Mouse (Mus musculus) forebrain, embryonic 15.5 days (tissue): ENCODE data around the gene Ccdc171. TPM values are rescaled to one million over a fixed set of nuclear protein-coding genes. Genes with fewer than 3 reads are reported as not detected.

ENCODE experiments used
- ATAC-seq: fragments of 200-750 bp; cut with Nextera tagmentation; replicated peaks from 2 replicates; pipeline ENCODE4 v1.8.0; 2017; ENCODE audit warnings: mild to moderate bottlenecking, moderate TSS enrichment, moderate library complexity
- H3K27ac ChIP-seq: fragments of 300-500 bp; sonication (generic); replicated peaks from 2 replicates; pipeline ENCODE4 v1.5.1; 2015; ENCODE audit warnings: mild to moderate bottlenecking, inconsistent platforms
- H3K27me3 ChIP-seq: fragments of 300-500 bp; sonication (generic); 2 replicates; pipeline ENCODE4 v1.6.1; 2015; ENCODE audit warnings: inconsistent platforms
- H3K36me3 ChIP-seq: fragments of 300-500 bp; sonication (generic); 2 replicates; pipeline ENCODE4 v1.6.1; 2015; ENCODE audit warnings: mild to moderate bottlenecking, inconsistent platforms
- H3K4me1 ChIP-seq: fragments of 300-500 bp; sonication (generic); 2 replicates; pipeline ENCODE4 v1.6.1; 2015; ENCODE audit warnings: inconsistent platforms
- H3K4me2 ChIP-seq: fragments of 300-500 bp; sonication (generic); replicated peaks from 2 replicates; pipeline ENCODE4 v1.6.1; 2015; ENCODE audit warnings: mild to moderate bottlenecking, inconsistent platforms
- H3K4me3 ChIP-seq: fragments of 300-500 bp; sonication (generic); 2 replicates; pipeline ENCODE4 v1.5.1; 2015; ENCODE audit warnings: mild to moderate bottlenecking, inconsistent platforms
- H3K9ac ChIP-seq: fragments of 300-500 bp; sonication (generic); replicated peaks from 2 replicates; pipeline ENCODE4 v1.6.1; 2015; ENCODE audit warnings: mild to moderate bottlenecking, inconsistent platforms
- H3K9me3 ChIP-seq: fragments of 300-500 bp; sonication (generic); 2 replicates; pipeline ENCODE4 v1.6.1; 2016; ENCODE audit warnings: inconsistent platforms
- WGBS: fragments of 180-500 bp; shearing (Covaris S2); methylation state at CpG from one replicate; pipeline ENCODE4 v1.1.7; 2015; ENCODE audit warnings: mixed read lengths; 5-methylcytosine and 5-hydroxymethylcytosine counted together
- polyA plus RNA-seq: library from polyadenylated mRNA; unstranded; fragments of >200 nt; fragmentation: Nextera tagmentation; extraction: Ambion mirVana; gene quantifications from 2 replicates; pipeline ENCODE4 v1.2.1, GENCODE M21; 2015

The Ccdc171 gene
- polyA plus RNA-seq, 1 experiment from 2014 or later: 5.5 TPM

DNA sequence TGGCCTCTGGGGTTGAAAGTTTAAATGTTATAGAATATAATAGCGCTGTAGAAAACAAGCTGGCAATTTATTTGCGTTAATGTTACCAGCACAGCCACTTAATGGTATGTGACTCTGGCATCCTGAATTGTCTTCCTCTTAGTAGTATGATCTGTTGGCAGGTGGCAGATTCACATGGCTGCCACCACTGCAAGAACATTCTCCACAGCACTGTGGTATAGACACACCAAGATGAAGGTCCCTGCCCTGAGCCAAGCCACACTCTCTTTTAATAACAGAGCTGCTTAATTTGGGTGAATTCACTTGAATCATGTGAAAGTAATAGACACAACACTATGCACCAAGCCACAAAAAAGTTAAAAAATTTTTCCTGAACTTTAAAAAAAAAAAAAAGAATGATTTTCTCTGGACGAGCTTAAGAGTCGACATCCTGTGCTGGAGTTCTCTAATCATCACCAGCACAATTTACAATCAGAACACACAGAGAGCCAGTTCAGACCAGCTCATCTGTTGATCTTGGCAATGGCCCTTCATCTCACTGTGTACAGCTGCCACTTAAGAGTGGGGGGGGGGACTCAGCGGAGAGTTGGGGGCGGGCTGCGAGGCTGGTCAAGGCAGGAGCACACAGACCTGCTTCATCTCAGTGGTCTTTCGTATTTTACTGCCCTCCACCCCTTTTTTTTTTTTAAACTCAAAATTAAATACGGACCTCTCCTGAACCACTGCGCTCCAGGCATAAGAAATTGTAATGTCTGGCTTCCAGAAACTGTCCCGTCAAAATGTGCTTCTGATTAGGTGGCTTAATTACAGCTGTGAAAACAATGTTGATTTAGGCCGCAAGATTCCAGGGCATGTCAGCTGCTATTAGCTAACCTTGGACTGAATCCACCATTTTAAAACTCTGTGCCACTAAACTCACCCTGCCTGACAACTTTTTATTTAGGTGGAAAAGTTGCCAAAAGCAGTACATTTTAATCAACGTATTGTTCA is 305.8 kb downstream of the Ccdc171 start:
- Histone ChIP-seq H3K9me3 (no peaks in the 10 kb centered on the region), H3K4me3 (no peak overlapping the region), H3K4me2 (no peak overlapping the region), H3K27ac (no peak overlapping the region), H3K27me3 (no peaks in the 10 kb centered on the region), H3K36me3 (no peaks in the 10 kb centered on the region), H3K9ac (no peak overlapping the region), H3K4me1 (peaks cover 10% of the 10 kb centered on the region)
- WGBS: 40% methylated on average over 13 of the region's 13 CpGs
- ATAC-seq: peak; percentile 80

DNA sequence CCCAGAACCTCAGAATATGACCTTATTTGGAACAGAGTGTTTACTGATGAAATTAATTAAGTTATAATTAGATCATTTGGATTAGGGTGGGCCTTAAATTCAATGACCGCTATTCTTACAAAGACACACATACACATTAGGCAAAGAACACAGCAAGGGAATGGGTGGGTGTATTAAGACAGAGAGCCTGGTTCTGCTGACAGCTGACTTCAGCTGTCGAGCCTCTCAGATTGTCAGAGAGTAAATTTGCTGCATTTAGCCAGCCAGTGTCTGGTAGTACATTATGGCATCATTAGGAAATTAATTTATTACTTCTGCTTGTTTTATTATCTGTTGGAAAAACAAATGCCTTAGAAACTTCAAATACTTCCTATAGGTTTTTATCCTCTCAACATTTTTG is 313.7 kb downstream of the Ccdc171 start:
- Histone ChIP-seq H3K27ac (no peak overlapping the region), H3K9ac (no peak overlapping the region), H3K9me3 (no peaks in the 10 kb centered on the region), H3K4me1 (no peaks in the 10 kb centered on the region), H3K4me3 (no peak overlapping the region), H3K36me3 (no peaks in the 10 kb centered on the region), H3K4me2 (no peak overlapping the region), H3K27me3 (no peaks in the 10 kb centered on the region)
- no peak for ATAC-seq
- 41% methylated on average over 2 of the region's 2 CpGs for WGBS

DNA sequence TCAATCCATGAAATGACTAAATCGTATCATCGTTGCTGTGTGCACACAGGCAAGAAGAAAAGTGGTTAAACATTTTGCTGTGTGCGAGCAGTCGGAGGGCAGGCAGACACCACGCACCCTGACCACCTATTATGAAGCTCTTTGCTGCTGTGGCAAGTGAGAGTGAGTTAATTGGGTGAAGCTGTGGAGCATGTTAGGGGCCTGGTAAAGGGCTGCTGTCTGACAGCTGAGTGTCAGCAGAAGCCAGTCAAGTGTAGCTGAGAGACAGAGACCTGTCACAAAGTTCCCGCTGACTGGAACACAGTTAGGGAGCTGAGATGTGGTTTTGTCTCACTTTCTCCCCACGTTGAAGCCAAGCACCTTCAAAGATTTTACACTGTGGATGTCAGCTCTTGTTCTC is 321.0 kb downstream of the Ccdc171 start:
- no peak overlapping the region for H3K9ac ChIP-seq
- no peak for ATAC-seq

DNA sequence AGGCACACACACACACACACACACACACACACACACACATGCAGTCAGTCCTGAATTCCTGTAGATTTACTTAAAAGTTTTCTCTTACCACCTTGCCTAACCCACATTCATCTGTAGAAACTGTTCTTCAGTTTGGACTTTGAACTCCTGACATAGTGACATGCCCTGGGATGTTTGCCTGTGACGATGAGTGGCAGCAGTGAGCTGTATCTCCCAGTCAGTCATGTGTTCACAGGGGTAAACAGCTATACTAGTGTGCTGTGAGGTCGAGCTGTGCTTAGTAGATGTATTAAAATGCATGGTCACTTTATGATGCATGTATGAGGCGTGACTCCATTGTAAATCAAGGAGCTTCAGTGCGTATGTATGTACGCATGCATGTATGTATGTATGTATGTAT is 328.5 kb downstream of the Ccdc171 start:
- WGBS: 92% methylated on average over 5 of the region's 5 CpGs
- ATAC-seq: no peak

More for the DNA sequence above, 321.0 kb downstream of the Ccdc171 start:
- H3K36me3 ChIP-seq: no peaks in the 10 kb centered on the region
- H3K9me3 ChIP-seq: no peaks in the 10 kb centered on the region
- H3K27ac ChIP-seq: no peak overlapping the region
- WGBS: 40% methylated on average over 7 of the region's 7 CpGs
- no peaks in the 10 kb centered on the region for H3K27me3 ChIP-seq
- no peaks in the 10 kb centered on the region for H3K4me1 ChIP-seq
- no peak overlapping the region for H3K4me3 ChIP-seq
- H3K4me2 ChIP-seq: no peak overlapping the region

DNA sequence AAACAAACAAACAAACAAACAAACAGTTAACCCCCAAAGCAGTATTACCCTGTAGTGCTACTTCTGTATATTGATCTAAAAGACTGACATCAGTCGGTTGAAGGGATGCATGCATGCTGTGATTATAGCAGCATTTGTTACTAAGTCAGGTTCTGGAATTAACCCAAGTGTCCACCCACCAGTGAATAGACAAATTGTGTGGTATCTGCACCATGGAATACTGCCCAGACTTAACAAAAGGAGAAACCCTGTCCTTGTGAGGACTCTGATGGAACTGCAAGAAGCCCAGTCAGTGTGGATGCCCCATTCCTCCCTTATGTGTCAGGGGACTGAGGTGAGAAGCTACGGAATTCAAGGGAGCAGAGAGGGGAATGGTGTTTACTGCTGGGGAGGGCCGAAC is 336.4 kb downstream of the Ccdc171 start:
- Histone ChIP-seq H3K9ac (no peak overlapping the region), H3K27me3 (no peaks in the 10 kb centered on the region), H3K27ac (no peak overlapping the region), H3K4me2 (no peak overlapping the region), H3K36me3 (no peaks in the 10 kb centered on the region), H3K9me3 (no peaks in the 10 kb centered on the region), H3K4me1 (no peaks in the 10 kb centered on the region), H3K4me3 (no peak overlapping the region)
- ATAC-seq: no peak
- 61% methylated on average over 3 of the region's 3 CpGs for WGBS

More for the DNA sequence above, 328.5 kb downstream of the Ccdc171 start:
- Histone ChIP-seq H3K9me3 (no peaks in the 10 kb centered on the region), H3K4me1 (no peaks in the 10 kb centered on the region), H3K27me3 (no peaks in the 10 kb centered on the region), H3K4me2 (no peak overlapping the region), H3K9ac (no peak overlapping the region), H3K4me3 (no peak overlapping the region), H3K36me3 (no peaks in the 10 kb centered on the region), H3K27ac (no peak overlapping the region)

DNA sequence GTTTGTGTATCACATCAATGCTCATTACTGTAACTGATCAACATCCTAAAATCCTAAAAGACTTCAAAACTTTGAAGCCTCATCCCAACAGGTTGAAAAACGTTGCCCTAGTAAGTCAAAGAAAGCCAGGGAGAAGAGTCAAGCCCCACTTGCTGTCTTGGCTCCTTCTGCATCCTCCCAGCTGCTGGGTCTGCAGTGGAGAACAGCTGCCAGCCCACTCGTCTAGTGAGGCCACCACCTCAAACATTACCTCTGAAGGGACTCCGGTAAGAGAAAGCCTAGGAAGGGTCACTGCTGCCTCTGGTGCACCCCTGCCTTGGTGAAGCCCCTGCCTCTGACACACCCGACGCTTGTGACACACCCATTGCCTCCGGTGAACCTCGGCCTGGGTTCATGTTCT is 336.9 kb downstream of the Ccdc171 start:
- Histone ChIP-seq H3K36me3 (no peaks in the 10 kb centered on the region), H3K27ac (no peak overlapping the region), H3K9me3 (no peaks in the 10 kb centered on the region), H3K4me1 (no peaks in the 10 kb centered on the region), H3K9ac (no peak overlapping the region), H3K4me2 (no peak overlapping the region), H3K4me3 (no peak overlapping the region), H3K27me3 (no peaks in the 10 kb centered on the region)
- WGBS: 89% methylated on average over 7 of the region's 7 CpGs
- no peak for ATAC-seq

DNA sequence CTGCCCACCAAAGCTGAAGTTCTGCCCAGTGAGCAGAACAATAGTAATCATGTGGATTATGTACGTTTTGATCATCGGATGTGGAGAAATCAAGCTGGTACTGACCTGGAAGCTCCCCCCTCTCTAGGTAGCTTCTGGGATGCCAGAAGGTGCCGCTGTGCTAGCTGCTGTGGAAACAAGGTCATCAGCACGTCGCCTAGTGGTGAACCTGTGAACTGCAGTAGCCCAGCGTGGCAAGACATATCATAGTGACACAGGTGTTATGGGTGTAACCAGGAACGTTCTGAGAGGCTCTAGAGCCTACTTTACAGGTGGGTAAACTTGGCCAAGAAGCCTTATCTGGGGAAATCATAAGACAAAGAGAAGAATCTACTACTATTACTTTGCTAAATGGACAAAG is 351.3 kb downstream of the Ccdc171 start:
- 64% methylated on average over 7 of the region's 7 CpGs for WGBS
- no peak overlapping the region for H3K4me3 ChIP-seq
- no peak overlapping the region for H3K4me2 ChIP-seq
- no peaks in the 10 kb centered on the region for H3K27me3 ChIP-seq
- H3K36me3 ChIP-seq: no peaks in the 10 kb centered on the region
- no peak overlapping the region for H3K9ac ChIP-seq
- H3K4me1 ChIP-seq: no peaks in the 10 kb centered on the region
- ATAC-seq: no peak
- H3K9me3 ChIP-seq: no peaks in the 10 kb centered on the region
- no peak overlapping the region for H3K27ac ChIP-seq

DNA sequence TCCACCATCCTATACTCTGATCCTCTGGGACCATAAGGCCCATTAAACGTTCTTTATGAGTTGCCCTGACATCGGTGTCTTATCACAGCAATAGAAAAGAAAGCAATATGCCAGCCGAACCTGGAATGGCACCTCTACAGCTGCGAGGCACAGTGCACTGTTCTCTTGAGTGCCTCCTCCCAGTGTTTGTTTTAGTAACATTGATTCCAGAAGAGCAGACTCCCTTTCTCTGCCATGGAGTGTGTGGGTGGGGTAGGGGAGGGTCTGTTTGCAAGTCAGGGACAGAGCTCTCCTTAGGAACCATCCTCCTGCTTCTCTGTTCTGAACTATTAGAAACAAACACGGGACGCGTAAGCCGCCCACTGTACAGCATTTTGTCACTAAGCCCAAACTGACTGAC is 352.9 kb downstream of the Ccdc171 start:
- Histone ChIP-seq H3K27me3 (no peaks in the 10 kb centered on the region), H3K4me1 (no peaks in the 10 kb centered on the region), H3K9ac (no peak overlapping the region), H3K27ac (no peak overlapping the region), H3K4me3 (no peak overlapping the region), H3K4me2 (no peak overlapping the region), H3K9me3 (no peaks in the 10 kb centered on the region), H3K36me3 (no peaks in the 10 kb centered on the region)
- WGBS: 76% methylated on average over 8 of the region's 8 CpGs
- ATAC-seq: no peak

DNA sequence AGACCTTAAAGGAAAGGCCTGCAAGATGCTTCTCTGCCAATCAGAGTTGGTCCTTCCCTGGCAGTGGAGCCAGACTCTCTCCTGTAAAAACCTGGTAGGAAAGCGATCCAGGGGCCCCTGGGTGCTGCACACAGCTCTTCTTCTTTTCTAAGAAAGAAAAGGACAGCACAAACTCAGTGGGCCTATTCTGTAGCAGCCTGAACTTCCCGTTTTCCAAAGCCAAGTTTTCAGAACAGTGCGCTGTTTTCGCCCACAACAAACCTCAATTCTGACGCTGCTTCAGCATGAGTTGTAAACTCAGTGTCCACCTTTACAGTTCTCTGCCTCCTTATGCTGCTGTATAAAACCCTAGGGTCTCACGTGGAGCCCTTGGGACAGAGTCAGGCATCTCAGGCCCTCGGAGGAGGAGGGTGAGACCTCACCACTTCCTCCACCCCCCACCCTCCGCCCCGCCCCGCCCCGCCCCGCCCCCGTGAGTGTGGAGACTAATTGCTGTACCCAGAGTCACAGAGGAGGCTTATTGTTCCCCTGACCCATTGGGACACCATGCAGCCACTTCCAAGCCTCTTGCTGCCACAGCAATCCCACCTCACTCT is 363.2 kb downstream of the Ccdc171 start:
- H3K4me1 ChIP-seq: no peaks in the 10 kb centered on the region
- no peak overlapping the region for H3K4me2 ChIP-seq
- H3K4me3 ChIP-seq: no peak overlapping the region
- H3K27ac ChIP-seq: no peak overlapping the region
- WGBS: 53% methylated on average over 11 of the region's 13 CpGs
- no peak for ATAC-seq
- no peaks in the 10 kb centered on the region for H3K36me3 ChIP-seq
- H3K9me3 ChIP-seq: no peaks in the 10 kb centered on the region
- H3K27me3 ChIP-seq: no peaks in the 10 kb centered on the region
- H3K9ac ChIP-seq: no peak overlapping the region

DNA sequence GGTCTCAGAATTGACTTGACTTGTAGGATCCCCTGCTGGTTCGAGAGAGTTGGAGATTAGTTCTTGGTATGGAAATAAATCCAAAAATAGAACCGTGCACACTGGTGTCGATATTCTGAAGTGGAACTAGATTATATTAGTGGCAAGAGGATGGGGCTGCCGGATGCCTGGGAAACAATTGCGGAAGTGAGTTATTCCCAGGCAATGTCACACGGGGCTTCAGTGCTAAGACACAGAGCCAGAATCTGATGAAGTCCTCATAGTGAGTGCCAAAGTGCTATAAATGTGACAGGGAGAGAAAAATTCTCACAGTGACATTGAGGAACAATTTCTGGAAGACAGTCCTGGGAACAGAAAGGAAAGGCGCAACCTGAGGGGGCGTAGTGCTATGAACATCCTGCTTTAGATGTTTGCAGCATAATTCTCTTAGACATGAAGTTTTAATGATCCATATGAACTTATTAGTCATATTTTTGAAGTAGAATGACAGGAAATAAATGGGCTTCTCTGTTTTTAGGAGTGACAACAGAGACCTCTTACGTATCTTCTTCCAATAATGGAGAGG is 376.8 kb downstream of the Ccdc171 start:
- no peaks in the 10 kb centered on the region for H3K27me3 ChIP-seq
- H3K27ac ChIP-seq: no peak overlapping the region
- H3K9ac ChIP-seq: no peak overlapping the region
- 86% methylated on average over 9 of the region's 9 CpGs for WGBS
- H3K4me1 ChIP-seq: no peaks in the 10 kb centered on the region
- no peak overlapping the region for H3K4me2 ChIP-seq
- H3K36me3 ChIP-seq: no peaks in the 10 kb centered on the region
- no peaks in the 10 kb centered on the region for H3K9me3 ChIP-seq
- no peak overlapping the region for H3K4me3 ChIP-seq
- no peak for ATAC-seq
